Mouse (Mus musculus) hindbrain, postnatal 0 days (tissue): ENCODE data around the gene Cyp2d22. TPM values are rescaled to one million over a fixed set of nuclear protein-coding genes. Genes with fewer than 3 reads are reported as not detected.
A peak's percentile ranks its signal among the peaks of the same experiment; 100 is the strongest.

Experiments used
- ATAC-seq: fragments of 200-750 bp; cut with Nextera tagmentation; 2 replicates; pipeline ENCODE4 v1.8.0; 2017; ENCODE audit warnings: mild to moderate bottlenecking, moderate TSS enrichment, moderate library complexity
- DNase-seq: peaks from one replicate; pipeline ENCODE4 v3.0.0-alpha.2; 2015; ENCODE audit warnings: low spot score
- H3K27ac ChIP-seq: fragments of 300-500 bp; sonication (generic); 2 replicates; pipeline ENCODE4 v1.5.1; 2014; ENCODE audit warnings: mild to moderate bottlenecking
- H3K27me3 ChIP-seq: fragments of 300-500 bp; sonication (generic); 2 replicates; pipeline ENCODE4 v1.6.1; 2014; ENCODE audit warnings: low read length, mixed read lengths; ENCODE audit not compliant: insufficient read depth
- H3K36me3 ChIP-seq: fragments of 300-500 bp; sonication (generic); 2 replicates; pipeline ENCODE4 v1.6.1; 2014; ENCODE audit warnings: low read length, mixed read lengths; ENCODE audit not compliant: insufficient read depth
- H3K4me1 ChIP-seq: fragments of 300-500 bp; sonication (generic); 2 replicates; pipeline ENCODE4 v1.6.1; 2014; ENCODE audit warnings: antibody characterized with exemption, low read length, mixed read lengths; ENCODE audit not compliant: insufficient read depth
- H3K4me2 ChIP-seq: fragments of 300-500 bp; sonication (generic); 2 replicates; pipeline ENCODE4 v1.6.1; 2014; ENCODE audit warnings: low read depth, mild to moderate bottlenecking, low read length, moderate library complexity, mixed read lengths
- H3K4me3 ChIP-seq: fragments of 300-500 bp; sonication (generic); 2 replicates; pipeline ENCODE4 v1.5.1; 2014; ENCODE audit warnings: low read length
- H3K9ac ChIP-seq: fragments of 300-500 bp; sonication (generic); replicated peaks from 2 replicates; pipeline ENCODE4 v1.6.1; 2014; ENCODE audit warnings: mild to moderate bottlenecking, low read length, moderate library complexity, mixed read lengths
- H3K9me3 ChIP-seq: fragments of 300-500 bp; sonication (generic); 2 replicates; pipeline ENCODE4 v1.6.1; 2016; ENCODE audit warnings: low read length, mixed read lengths
- CTCF ChIP-seq: IDR thresholded peaks from 2 replicates; pipeline ENCODE4 v1.5.1; 2016; ENCODE audit warnings: antibody characterized with exemption, control low read depth, low read depth
- WGBS: fragments of 180-500 bp; shearing (Covaris S2); extraction: QIAGEN DNeasy Blood & Tissue Kit; methylation state at CpG from one replicate; pipeline ENCODE4 v1.1.7; 2014; 5-methylcytosine and 5-hydroxymethylcytosine counted together
- polyA plus RNA-seq: library from polyadenylated mRNA; unstranded; fragments of >200 nt; fragmentation: Nextera tagmentation; extraction: Ambion mirVana; gene quantifications from 2 replicates; pipeline ENCODE4 v1.2.1, GENCODE M21; 2015
- total RNA-seq: library from RNA; depleted of rRNA; stranded (reverse); fragments of >200 nt; gene quantifications from 2 replicates; pipeline ENCODE4 v1.2.3, GENCODE M21; 2014

Cyp2d22 gene
- total and polyA plus RNA-seq, 2 experiments from 2014 or later = 3.7 to 6.1 TPM

DNA sequence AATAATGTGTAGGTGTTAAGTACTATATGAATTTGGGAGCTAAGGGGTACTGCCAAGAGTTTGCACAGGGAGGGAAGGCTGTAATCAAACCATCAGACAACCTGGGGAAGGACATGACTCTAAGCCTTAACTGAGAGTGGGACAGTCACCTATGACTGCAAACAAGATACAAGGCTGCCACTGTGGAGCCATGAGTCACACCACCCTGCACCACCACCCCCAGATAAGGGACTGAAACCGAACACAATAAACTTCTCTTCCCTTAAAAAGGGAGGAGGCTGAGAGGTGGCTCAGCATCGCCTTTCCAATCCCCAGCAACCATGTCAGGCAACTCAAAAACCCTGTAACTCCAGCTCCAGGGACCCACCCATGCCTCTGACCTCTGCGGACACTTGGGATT lies 28.6 kb downstream of the Cyp2d22 start:
- H3K9ac ChIP-seq = no peak overlapping the region
- no peak overlapping the region for H3K27ac ChIP-seq
- no peak for TF ChIP-seq CTCF
- DNase-seq = no peak
- peaks cover 19% of the 10 kb centered on the region for H3K4me1 ChIP-seq
- no peaks in the 10 kb centered on the region for H3K9me3 ChIP-seq
- ATAC-seq = no peak
- no peak overlapping the region for H3K4me2 ChIP-seq
- H3K27me3 ChIP-seq = no peaks in the 10 kb centered on the region
- no peak overlapping the region for H3K4me3 ChIP-seq
- H3K36me3 ChIP-seq = peaks cover 28% of the 10 kb centered on the region
- WGBS = 97% methylated on average over 3 of the region's 3 CpGs

DNA sequence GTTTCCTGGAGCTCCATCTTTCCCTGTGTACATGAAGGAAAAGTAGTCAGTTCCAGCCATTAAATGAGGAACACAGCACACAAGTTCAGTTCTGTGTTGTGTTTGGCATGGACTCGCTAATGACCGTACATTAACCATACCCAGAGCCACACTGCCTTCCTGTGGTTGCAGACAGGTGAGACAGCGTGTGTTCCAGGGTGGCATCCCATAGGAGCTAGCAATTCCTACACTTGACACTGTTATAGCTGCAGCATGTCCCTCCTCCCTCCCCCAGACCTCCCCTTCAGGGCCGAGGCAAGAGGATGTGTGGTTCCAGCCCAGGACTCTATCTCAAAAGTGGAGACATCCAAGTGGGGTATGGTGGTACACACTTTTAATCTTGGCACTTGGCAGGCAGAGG lies 29.7 kb downstream of the Cyp2d22 start:
- H3K9me3 ChIP-seq = no peaks in the 10 kb centered on the region
- peaks cover 19% of the 10 kb centered on the region for H3K4me1 ChIP-seq
- ATAC-seq (no peak), DNase-seq (no peak)
- no peak overlapping the region for H3K4me2 ChIP-seq
- H3K27me3 ChIP-seq = no peaks in the 10 kb centered on the region
- no peak overlapping the region for H3K9ac ChIP-seq
- no peak for TF ChIP-seq CTCF
- 89% methylated on average over 4 of the region's 4 CpGs for WGBS
- no peak overlapping the region for H3K27ac ChIP-seq
- H3K4me3 ChIP-seq = no peak overlapping the region
- peaks cover 28% of the 10 kb centered on the region for H3K36me3 ChIP-seq

DNA sequence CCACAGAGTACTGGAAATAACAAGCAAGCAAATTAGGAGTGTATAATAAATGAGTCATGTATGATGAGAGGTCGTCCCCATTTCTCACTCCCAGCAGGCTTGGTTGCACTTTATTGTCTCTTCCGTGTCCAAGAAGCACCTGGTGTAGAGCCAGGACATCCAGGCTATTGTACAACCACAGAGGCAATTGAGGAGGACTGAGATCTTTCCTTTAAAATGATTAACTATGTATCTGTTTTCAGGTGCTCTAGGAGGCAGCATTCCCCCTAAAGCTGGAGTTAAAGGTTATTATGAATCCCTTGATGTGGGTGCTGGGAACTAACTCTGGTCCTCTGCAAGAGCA lies 31.1 kb downstream of the Cyp2d22 start:
- H3K27me3 ChIP-seq = no peaks in the 10 kb centered on the region
- 83% methylated on average over 2 of the region's 2 CpGs for WGBS
- no peak for DNase-seq

DNA sequence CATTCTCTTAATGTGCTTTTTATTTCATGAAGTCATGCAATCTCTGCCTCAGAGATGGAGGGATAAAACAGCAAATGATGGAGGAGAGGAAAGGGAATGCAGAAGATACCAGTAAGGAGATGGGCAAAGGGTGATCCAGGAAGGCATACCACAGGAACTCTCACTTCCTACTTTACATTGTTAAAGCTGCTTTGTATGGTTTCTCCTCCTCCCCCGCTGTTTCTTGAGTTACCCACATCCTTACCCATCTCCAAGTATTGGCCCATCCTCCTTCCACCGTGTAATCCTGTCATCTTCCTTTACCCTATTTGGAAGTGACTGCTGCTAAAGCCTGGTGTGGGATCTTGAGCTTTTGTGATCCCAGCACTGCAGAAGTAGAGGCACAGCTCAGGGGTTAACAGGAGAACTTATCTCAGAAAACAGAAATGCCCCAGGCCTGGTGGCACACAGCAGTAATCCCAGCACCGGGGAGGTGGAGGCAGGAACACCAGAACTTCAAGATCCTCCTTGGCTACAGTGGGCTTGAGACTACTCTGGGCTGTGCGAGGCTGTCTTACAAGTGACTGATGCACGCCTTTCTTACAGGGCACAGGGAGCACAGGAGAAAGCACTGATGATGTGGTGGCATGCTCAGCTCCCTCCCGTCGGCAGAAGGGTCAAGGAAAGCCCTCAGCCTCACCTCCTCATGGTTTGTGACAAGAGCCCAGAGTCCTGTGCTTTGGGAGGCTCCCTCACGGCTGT lies 31.6 kb downstream of the Cyp2d22 start:
- WGBS = 87% methylated on average over 8 of the region's 8 CpGs

More for the DNA sequence above, 31.1 kb downstream of the Cyp2d22 start:
- Histone ChIP-seq H3K9me3 (no peaks in the 10 kb centered on the region), H3K27ac (no peak overlapping the region), H3K36me3 (peaks cover 28% of the 10 kb centered on the region), H3K4me3 (no peak overlapping the region), H3K4me1 (peaks cover 16% of the 10 kb centered on the region), H3K4me2 (no peak overlapping the region), H3K9ac (no peak overlapping the region)
- TF ChIP-seq CTCF = no peak
- no peak for ATAC-seq

DNA sequence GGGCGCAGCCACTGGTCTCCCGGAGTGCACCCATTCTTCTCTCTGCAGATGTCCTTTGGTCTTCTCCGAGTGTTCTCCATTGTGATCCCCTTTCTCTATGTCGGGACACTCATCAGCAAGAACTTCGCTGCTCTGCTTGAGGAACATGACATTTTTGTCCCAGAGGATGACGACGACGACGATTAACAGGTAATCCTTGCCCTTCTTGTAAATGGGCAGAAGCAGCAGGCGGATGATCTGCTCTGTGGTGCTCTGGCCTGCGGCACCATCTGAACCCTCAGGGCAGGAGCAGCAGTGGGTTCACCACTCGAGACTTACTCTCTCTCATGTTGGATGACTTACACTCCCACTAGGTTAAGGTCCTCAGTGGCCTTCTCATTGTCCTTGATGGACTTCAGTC lies 32.2 kb downstream of the Cyp2d22 start:
- WGBS = 95% methylated on average over 12 of the region's 12 CpGs
- Histone ChIP-seq H3K4me2 (no peak overlapping the region), H3K9me3 (no peaks in the 10 kb centered on the region), H3K36me3 (peaks cover 28% of the 10 kb centered on the region), H3K27me3 (no peaks in the 10 kb centered on the region), H3K27ac (0 out of 2 replicates have a peak overlapping the region, but pooled peaks have one; percentile 51), H3K4me3 (no peak overlapping the region), H3K4me1 (peaks cover 14% of the 10 kb centered on the region), H3K9ac (no peak overlapping the region)
- ATAC-seq = no peak
- no peak for DNase-seq
- TF ChIP-seq CTCF = no peak

More for the DNA sequence above, 31.6 kb downstream of the Cyp2d22 start:
- H3K27ac ChIP-seq = no peak overlapping the region
- no peaks in the 10 kb centered on the region for H3K9me3 ChIP-seq
- H3K4me1 ChIP-seq = peaks cover 16% of the 10 kb centered on the region
- H3K4me2 ChIP-seq = no peak overlapping the region
- H3K9ac ChIP-seq = no peak overlapping the region
- no peak for TF ChIP-seq CTCF
- H3K27me3 ChIP-seq = no peaks in the 10 kb centered on the region
- peaks cover 28% of the 10 kb centered on the region for H3K36me3 ChIP-seq
- no peak for DNase-seq
- ATAC-seq = no peak
- H3K4me3 ChIP-seq = no peak overlapping the region

DNA sequence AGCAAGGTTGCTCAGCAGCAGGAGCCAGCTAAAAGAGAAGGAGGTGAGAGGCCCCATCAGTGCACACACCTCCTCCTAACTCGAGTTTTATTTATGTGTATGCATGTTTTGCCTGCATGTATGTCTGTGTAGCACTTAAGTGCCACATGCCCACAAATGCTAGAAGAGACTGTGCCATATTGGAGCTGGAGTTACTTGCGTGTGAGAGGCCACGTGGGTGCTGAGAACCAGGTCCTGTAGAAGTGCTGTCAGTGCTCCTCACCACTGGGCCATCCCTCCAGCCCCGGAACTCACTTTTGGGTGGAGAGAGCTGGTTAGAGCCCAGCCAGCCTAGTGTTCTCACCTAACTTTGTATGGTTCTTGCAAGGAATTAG lies 32.8 kb downstream of the Cyp2d22 start:
- Histone ChIP-seq H3K27me3 (no peaks in the 10 kb centered on the region), H3K4me3 (peak overlapping the region; percentile 67), H3K4me2 (peak overlapping the region; percentile 81), H3K27ac (peak overlapping the region; percentile 51; the same call in 1 of the 2 replicates), H3K9me3 (no peaks in the 10 kb centered on the region), H3K36me3 (peaks cover 28% of the 10 kb centered on the region), H3K9ac (no peak overlapping the region; the same call in 1 of the 2 replicates), H3K4me1 (peaks cover 10% of the 10 kb centered on the region; the same call in 1 of the 2 replicates)
- TF ChIP-seq CTCF = no peak
- WGBS = 85% methylated on average over 4 of the region's 4 CpGs
- DNase-seq (no peak), ATAC-seq (no peak)

DNA sequence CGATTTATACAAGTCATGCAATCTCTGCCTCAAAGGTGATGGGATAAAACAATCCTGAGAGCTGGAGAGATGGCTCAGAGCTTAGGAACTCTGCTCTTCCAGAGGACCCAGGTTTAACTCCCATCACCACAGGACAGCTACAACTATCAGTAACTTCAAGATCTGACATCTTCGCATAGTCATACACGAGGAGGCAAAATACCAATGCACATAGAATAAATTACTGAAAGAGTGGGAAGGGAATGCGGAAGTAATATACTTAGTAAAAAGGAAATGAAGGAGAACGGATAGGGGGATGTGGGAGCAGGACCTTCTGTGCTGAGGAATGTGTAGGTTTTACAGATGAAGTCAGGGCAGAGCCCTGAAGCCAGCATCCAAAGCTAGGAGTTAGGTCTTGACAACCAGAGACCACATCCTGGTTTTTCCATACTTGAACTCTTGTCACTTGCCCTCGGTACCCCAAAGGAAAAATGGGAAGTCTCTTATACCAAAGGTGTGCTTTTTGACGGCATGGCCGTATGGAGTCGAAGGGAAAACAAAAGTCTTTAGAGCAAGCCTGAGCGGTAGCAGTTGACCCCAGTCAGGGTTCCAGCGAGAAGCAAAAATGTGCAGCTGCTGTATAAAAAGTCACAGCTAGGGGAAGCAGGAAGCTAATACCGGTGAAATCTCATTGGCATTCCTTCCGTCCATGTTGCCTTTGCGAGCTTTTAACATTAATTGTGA lies 33.3 kb downstream of the Cyp2d22 start:
- Histone ChIP-seq H3K4me2 (peak overlapping the region; percentile 81), H3K9me3 (no peaks in the 10 kb centered on the region), H3K27ac (peak overlapping the region; percentile 88), H3K4me1 (peaks cover 10% of the 10 kb centered on the region; the same call in 1 of the 2 replicates), H3K27me3 (no peaks in the 10 kb centered on the region), H3K9ac (peak overlapping the region; percentile 69), H3K36me3 (peaks cover 28% of the 10 kb centered on the region), H3K4me3 (peak overlapping the region; percentile 67)
- DNase-seq = no peak
- peak; percentile 28; the same call in 1 of the 2 replicates for TF ChIP-seq CTCF
- 50% methylated on average over 14 of the region's 14 CpGs for WGBS
- ATAC-seq = no peak
